Mouse (Mus musculus) bone marrow macrophage, adult 2 months (primary cell): ENCODE data around the gene Selenoi. TPM values are rescaled to one million over a fixed set of nuclear protein-coding genes. Genes with fewer than 3 reads are reported as not detected.
"Not testable (repeated sequence)": the region's sequence is repeated elsewhere in the genome, so short reads cannot be mapped to it uniquely, and the experiment has no call there.

ENCODE experiments used
- H3K27ac ChIP-seq: 2 replicates; pipeline ENCODE4 v1.5.1; 2012; ENCODE audit warnings: low read depth, low read length; ENCODE audit not compliant: insufficient read depth
- H3K4me1 ChIP-seq: 2 replicates; pipeline ENCODE4 v1.6.1; 2012; ENCODE audit warnings: low read length; ENCODE audit not compliant: control insufficient read depth, insufficient read depth
- H3K4me3 ChIP-seq: 2 replicates; pipeline ENCODE4 v1.5.1; 2012; ENCODE audit warnings: mild to moderate bottlenecking, low read length, moderate library complexity; ENCODE audit not compliant: insufficient read depth
- CTCF ChIP-seq: IDR thresholded peaks from 2 replicates; pipeline ENCODE4 v1.5.1; 2012; ENCODE audit warnings: low read depth, mild to moderate bottlenecking, low read length, moderate library complexity
- POLR2A ChIP-seq: IDR thresholded peaks from 2 replicates; pipeline ENCODE4 v1.6.1; 2012; ENCODE audit warnings: mild to moderate bottlenecking, low read depth, low read length, borderline replicate concordance
- polyA plus RNA-seq: library from polyadenylated mRNA; stranded (reverse); fragments of >200 nt; gene quantifications from 2 replicates; pipeline ENCODE4 v1.2.4, GENCODE M21; 2012; ENCODE audit not compliant: missing spikeins, insufficient read depth, insufficient read length

Gene Selenoi
- polyA plus RNA-seq, 1 experiment: 13.5 TPM

- Histone ChIP-seq H3K27ac (no peak within 1 kb of the TSS), H3K4me1 (no peaks in the 10 kb centered on the region), H3K4me3 (no peak within 1 kb of the TSS)
- TF ChIP-seq CTCF: no peak
- TF ChIP-seq POLR2A: no peak
Measured at GRCm38 (mm10) chr5:30205493-30205892, 26.9 kb upstream of the Selenoi start, which contains the start of gene Adgrf3. TSS of gene Adgrf3 (minus strand) at chr5:30205722.

GRCm38 (mm10) chr5:30207276-30207675 is 25.1 kb upstream of the Selenoi start:
- no peak overlapping the region for H3K27ac ChIP-seq
- no peaks in the 10 kb centered on the region for H3K4me1 ChIP-seq
- no peak overlapping the region for H3K4me3 ChIP-seq
- TF ChIP-seq CTCF (0 out of 2 replicates have a peak, but pooled peaks have one; percentile 22), POLR2A (no peak)

DNA sequence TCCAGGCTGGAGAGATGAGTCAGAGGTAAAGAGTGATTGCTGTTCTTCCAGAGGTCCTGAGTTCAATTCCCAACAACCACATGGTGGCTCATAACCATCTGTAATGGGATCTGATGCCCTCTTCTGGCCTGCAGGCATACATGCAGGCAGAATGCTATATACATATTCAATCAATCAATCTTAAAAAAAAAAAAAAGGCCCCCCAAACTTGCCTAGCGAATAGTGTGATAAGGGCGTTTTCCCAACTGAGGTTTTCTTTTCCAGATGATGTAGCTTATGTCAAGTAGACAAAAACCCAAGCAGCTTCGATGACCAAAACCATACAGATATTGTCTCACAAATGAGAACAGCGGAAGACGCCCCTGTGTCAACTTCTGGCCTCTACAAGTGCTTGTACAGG is 21.6 kb upstream of the Selenoi start:
- not testable (repeated sequence) for H3K4me1 ChIP-seq, H3K27ac ChIP-seq, H3K4me3 ChIP-seq

GRCm38 (mm10) chr5:30214889-30215288 is 17.5 kb upstream of the Selenoi start:
- TF ChIP-seq CTCF (no peak), POLR2A (no peak)
- H3K27ac ChIP-seq: no peak overlapping the region
- no peak overlapping the region for H3K4me3 ChIP-seq
- H3K4me1 ChIP-seq: peaks cover 11% of the 10 kb centered on the region

DNA sequence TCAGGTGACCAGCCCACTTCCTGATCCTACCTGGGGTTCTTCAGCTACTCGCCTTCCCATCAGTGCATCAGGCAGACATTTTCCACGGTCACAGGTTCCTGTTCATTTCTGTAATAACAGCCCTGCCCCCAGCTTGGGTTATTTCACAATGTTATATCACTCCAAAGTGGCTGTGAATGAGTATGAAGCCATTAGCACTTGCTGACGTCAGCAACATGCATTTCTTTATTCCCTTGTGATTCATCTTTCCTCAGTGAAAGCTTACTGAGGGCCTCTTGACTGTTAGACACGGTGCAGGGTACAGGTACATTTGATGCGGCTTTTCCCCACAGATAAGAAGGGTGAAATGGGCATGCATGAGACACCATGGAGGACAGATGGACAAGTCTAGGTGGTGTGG is 16.4 kb upstream of the Selenoi start:
- H3K4me3 ChIP-seq: peak overlapping the region; percentile 36; the same call in 1 of the 2 replicates
- no peak overlapping the region for H3K27ac ChIP-seq
- no peak for TF ChIP-seq CTCF
- no peak for TF ChIP-seq POLR2A
- peaks cover 11% of the 10 kb centered on the region for H3K4me1 ChIP-seq

DNA sequence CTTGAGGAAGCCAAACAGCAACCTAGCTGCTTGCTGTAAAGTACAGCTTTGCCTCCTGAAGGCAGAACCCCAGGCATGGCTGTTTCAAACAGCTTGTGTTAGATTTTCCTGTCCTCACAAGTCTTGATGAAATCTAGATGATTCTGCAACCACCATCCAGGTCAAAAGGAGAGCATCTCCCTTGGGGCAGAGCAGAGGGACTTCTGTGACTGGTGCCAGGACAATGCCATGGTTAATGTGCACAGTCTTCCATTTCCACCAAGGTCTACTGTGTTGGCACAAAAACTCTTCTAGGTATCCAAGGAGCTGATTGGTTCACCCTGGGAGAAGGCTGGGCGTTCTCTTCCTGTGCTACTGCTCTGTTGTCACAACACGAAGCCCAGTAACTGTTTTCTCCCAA is 12.7 kb upstream of the Selenoi start:
- H3K27ac ChIP-seq: no peak overlapping the region
- TF ChIP-seq POLR2A (no peak), CTCF (no peak)
- no peak overlapping the region for H3K4me3 ChIP-seq
- peaks cover 11% of the 10 kb centered on the region for H3K4me1 ChIP-seq

- Histone ChIP-seq H3K4me1 (peaks cover 7% of the 10 kb centered on the region), H3K4me3 (no peak overlapping the region), H3K27ac (no peak overlapping the region)
- no peak for TF ChIP-seq POLR2A
- no peak for TF ChIP-seq CTCF
Measured at GRCm38 (mm10) chr5:30220666-30221065, 11.7 kb upstream of the Selenoi start.

GRCm38 (mm10) chr5:30222681-30223080 is 9.7 kb upstream of the Selenoi start:
- TF ChIP-seq POLR2A: no peak
- no peak for TF ChIP-seq CTCF
- H3K4me3 ChIP-seq: no peak overlapping the region
- H3K4me1 ChIP-seq: no peaks in the 10 kb centered on the region
- H3K27ac ChIP-seq: no peak overlapping the region

GRCm38 (mm10) chr5:30230901-30231300 is 1.5 kb upstream of the Selenoi start:
- peaks cover 14% of the 10 kb centered on the region for H3K4me1 ChIP-seq
- TF ChIP-seq POLR2A (no peak), CTCF (no peak)
- no peak overlapping the region for H3K27ac ChIP-seq
- H3K4me3 ChIP-seq: no peak overlapping the region

DNA sequence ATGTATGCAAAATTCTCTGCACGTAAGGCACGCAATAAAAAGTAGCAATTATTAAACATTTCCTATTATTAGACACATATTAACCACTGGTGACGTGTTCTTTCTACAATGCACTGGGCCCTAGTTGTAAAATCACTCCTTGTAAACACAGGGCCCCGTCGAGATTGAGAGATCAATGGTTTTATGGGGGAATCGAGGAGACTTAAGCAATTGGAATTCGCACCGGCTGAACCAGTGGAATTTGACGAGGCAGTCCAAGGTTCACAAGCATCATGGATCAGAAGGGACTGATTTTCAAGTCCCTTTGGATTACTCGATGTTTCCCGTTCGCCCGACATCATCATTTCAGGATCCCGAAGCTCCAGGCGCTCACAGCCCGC is 500 bp upstream of the Selenoi start:
- peaks cover 22% of the 10 kb centered on the region for H3K4me1 ChIP-seq
- peak overlapping the region; percentile 81 for H3K4me3 ChIP-seq
- H3K27ac ChIP-seq: no peak overlapping the region
- TF ChIP-seq POLR2A (no peak), CTCF (no peak)

DNA sequence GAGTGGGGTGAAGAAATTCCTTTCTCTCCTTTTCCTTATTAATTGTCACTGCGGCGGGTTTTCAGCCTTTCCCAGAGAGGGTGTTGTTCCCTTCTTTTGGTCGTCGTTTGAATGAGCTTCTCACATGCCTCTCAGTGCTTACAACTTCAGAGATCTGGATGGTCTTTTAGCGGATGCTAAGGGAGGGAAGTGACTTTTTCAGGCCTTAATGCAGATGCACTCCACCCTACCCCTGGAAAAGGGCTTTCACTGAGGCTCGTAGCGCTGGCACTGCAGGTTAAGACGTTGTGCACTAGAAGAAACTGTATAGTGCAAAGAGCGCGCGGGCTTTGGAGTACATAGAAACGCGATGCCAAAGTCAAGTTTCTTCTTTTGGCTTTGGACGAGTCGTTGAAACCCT is 661 bp downstream of the Selenoi start:
- Histone ChIP-seq H3K27ac (no peak overlapping the region; the same call in 1 of the 2 replicates), H3K4me1 (peaks cover 27% of the 10 kb centered on the region), H3K4me3 (peak overlapping the region; percentile 89)
- TF ChIP-seq CTCF (no peak), POLR2A (no peak)

DNA sequence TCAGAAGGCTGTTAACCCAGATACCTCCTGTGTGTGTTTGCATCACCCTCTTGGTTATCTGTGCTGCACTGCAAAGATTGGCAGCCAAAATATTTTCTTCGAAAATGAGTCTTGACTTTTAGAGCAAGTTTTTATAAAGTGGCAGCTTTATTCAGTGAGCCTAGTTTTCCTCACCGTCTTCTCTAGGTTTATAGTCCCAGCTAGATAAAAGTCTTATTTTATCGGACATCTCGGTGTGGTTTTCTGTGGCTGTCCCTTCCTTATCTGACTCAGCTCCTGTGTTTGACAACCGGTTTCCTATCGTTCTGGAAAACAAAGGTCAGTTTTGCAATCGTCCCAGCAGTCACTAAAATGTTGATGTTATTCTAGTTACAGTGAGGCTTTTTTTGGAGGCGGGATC is 1.6 kb downstream of the Selenoi start:
- no peak overlapping the region for H3K27ac ChIP-seq
- TF ChIP-seq POLR2A (no peak), CTCF (no peak)
- H3K4me3 ChIP-seq: peak overlapping the region; percentile 15; the same call in 1 of the 2 replicates
- H3K4me1 ChIP-seq: peaks cover 31% of the 10 kb centered on the region
